Mouse (Mus musculus) limb, embryonic 14.5 days (tissue): Measurements from ENCODE around the gene Muc13. TPM values are rescaled to one million over a fixed set of nuclear protein-coding genes. Genes with fewer than 3 reads are reported as not detected.

Experiments
- ATAC-seq: fragments of 200-750 bp; cut with Nextera tagmentation; 2 replicates; pipeline ENCODE4 v1.8.0; 2017; ENCODE audit warnings: low read depth, moderate number of reproducible peaks, moderate TSS enrichment; ENCODE audit not compliant: low FRiP score
- DNase-seq: peaks from one replicate; pipeline ENCODE4 v3.0.0-alpha.2; 2015; ENCODE audit warnings: low spot score
- H3K27ac ChIP-seq: fragments of 300-500 bp; sonication (generic); replicated peaks from 2 replicates; pipeline ENCODE4 v1.5.1; 2014; ENCODE audit warnings: low read depth, mild to moderate bottlenecking, low read length, moderate library complexity, mixed read lengths
- H3K27me3 ChIP-seq: fragments of 300-500 bp; sonication (generic); 2 replicates; pipeline ENCODE4 v1.6.1; 2014; ENCODE audit warnings: low read length, mixed read lengths; ENCODE audit not compliant: control insufficient read depth, insufficient read depth
- H3K36me3 ChIP-seq: fragments of 300-500 bp; sonication (generic); 2 replicates; pipeline ENCODE4 v1.6.1; 2014; ENCODE audit warnings: mild to moderate bottlenecking, low read length, moderate library complexity, mixed read lengths; ENCODE audit not compliant: control insufficient read depth, insufficient read depth
- H3K4me1 ChIP-seq: fragments of 300-500 bp; sonication (generic); 2 replicates; pipeline ENCODE4 v1.6.1; 2014; ENCODE audit warnings: antibody characterized with exemption, low read length, mixed read lengths; ENCODE audit not compliant: control insufficient read depth, insufficient read depth
- H3K4me2 ChIP-seq: fragments of 300-500 bp; sonication (generic); replicated peaks from 2 replicates; pipeline ENCODE4 v1.6.1; 2014; ENCODE audit warnings: low read depth, mild to moderate bottlenecking, low read length, moderate library complexity; ENCODE audit not compliant: severe bottlenecking
- H3K4me3 ChIP-seq: fragments of 300-500 bp; sonication (generic); replicated peaks from 2 replicates; pipeline ENCODE4 v1.5.1; 2014; ENCODE audit warnings: low read length
- H3K9ac ChIP-seq: fragments of 300-500 bp; sonication (generic); 2 replicates; pipeline ENCODE4 v1.6.1; 2014; ENCODE audit warnings: mild to moderate bottlenecking, low read depth, low read length, moderate library complexity; ENCODE audit not compliant: severe bottlenecking
- H3K9me3 ChIP-seq: fragments of 300-500 bp; sonication (generic); 2 replicates; pipeline ENCODE4 v1.6.1; 2016; ENCODE audit warnings: low read length; ENCODE audit not compliant: control insufficient read depth
- POLR2A ChIP-seq: fragments of 200-500 bp; IDR thresholded peaks from 2 replicates; pipeline ENCODE4 v1.8.0; 2012; ENCODE audit warnings: inconsistent platforms, mild to moderate bottlenecking, moderate library complexity, borderline replicate concordance; ENCODE audit not compliant: insufficient read depth, insufficient read length; ENCODE audit errors: extremely low read depth
- WGBS: fragments of 180-500 bp; shearing (Covaris S2); extraction: QIAGEN DNeasy Blood & Tissue Kit; methylation state at CpG from one replicate; pipeline ENCODE4 v1.1.7; 2014; 5-methylcytosine and 5-hydroxymethylcytosine counted together
- polyA plus RNA-seq, 2 experiments: library from polyadenylated mRNA; depleted of rRNA in 1 of 2; stranded (reverse) in 1 of 2; unstranded in 1 of 2; fragments of >200 nt; fragmentation: Nextera tagmentation in 1 of 2; extraction: Ambion mirVana in 1 of 2; gene quantifications; 2 replicates each; pipeline versions ENCODE4 v1.2.1 to v1.2.3; 2012 to 2014

Muc13 gene
- polyA plus RNA-seq, 2 experiments = 0.12 to 0.25 TPM

- peak; percentile 65 for DNase-seq
- Histone ChIP-seq H3K9ac (peak overlapping the region; percentile 45), H3K4me1 (peaks cover 45% of the 10 kb centered on the region), H3K27me3 (no peaks in the 10 kb centered on the region), H3K4me3 (peak overlapping the region; percentile 31), H3K27ac (peak overlapping the region; percentile 63), H3K4me2 (peak overlapping the region; percentile 50), H3K9me3 (no peaks in the 10 kb centered on the region), H3K36me3 (no peaks in the 10 kb centered on the region)
- TF ChIP-seq POLR2A = no peak
- ATAC-seq = peak; percentile 48
- 3% methylated on average over 21 of the region's 21 CpGs for WGBS
These were observed 39.0 kb downstream of the Muc13 start for GRCm38 (mm10) chr16:33832728-33833428.

- WGBS = 7% methylated on average over 5 of the region's 5 CpGs
- H3K4me2 ChIP-seq = peak overlapping the region; percentile 50
- H3K36me3 ChIP-seq = no peaks in the 10 kb centered on the region
- H3K4me3 ChIP-seq = peak overlapping the region; percentile 31
- H3K9me3 ChIP-seq = no peaks in the 10 kb centered on the region
- no peak for TF ChIP-seq POLR2A
- H3K27ac ChIP-seq = peak overlapping the region; percentile 63
- peak overlapping the region; percentile 45; the same call in 1 of the 2 replicates for H3K9ac ChIP-seq
- peaks cover 45% of the 10 kb centered on the region for H3K4me1 ChIP-seq
- H3K27me3 ChIP-seq = no peaks in the 10 kb centered on the region
- DNase-seq (no peak), ATAC-seq (no peak)
These were observed 39.6 kb downstream of the Muc13 start for GRCm38 (mm10) chr16:33833429-33833753.

DNA sequence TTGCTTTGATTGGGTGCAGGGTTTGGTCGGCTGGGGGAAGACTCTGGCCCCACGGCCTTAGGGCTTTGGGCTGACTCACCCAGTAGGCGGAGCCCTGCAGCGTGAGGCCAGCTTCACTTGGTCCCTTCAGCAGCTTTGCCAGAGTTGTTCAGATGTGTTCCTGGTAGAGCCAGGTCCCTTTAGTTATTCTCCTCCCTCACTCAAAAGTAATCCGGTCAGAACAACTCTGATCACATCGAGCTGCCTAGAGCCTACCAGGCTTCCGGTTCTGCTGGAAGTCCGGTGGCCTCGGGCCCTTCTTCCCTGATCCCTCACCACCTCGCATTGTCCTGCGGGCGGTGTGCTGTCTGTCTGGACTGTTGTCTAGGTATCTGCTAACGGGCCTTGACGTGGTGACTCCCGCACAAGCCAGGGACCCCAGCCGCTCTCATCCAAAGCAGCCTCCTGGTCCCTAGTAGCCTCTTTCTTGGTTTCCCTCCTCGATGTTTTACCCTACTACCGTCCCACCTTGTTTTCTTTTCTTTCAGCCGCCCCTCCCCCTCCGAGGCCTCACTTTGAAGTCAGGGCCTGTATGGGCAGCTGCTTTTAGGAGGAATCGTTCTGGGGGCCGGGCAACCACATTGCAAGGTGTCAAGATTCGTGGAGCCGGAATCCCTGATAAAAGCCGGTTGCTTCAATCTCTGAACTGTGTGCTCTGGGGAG, 40.1 kb downstream of the Muc13 start:
- peaks cover 44% of the 10 kb centered on the region for H3K4me1 ChIP-seq
- 3% methylated on average over 25 of the region's 25 CpGs for WGBS
- 0 out of 2 replicates have a peak, but pooled peaks have one; percentile 20 for ATAC-seq

DNA sequence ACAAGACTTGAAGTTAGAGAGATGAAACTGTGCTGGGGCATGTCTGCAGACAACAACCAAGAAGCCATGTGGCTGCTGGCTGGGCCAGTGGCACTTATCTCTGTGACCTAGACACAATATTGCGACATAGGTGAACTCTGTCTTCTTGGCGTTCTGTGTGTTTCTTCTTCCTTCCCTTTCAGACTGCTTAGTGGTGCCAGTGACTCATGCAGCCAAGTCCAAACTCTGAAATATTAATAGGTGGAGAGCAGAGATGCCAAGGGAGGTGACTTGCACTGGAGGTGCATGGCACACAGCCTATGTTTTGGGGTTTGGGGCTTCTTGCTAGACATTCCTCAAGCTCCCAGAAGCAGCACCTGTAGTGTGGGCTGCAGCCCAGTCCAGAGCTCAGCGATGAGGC, 42.8 kb downstream of the Muc13 start:
- no peak overlapping the region for H3K9ac ChIP-seq
- TF ChIP-seq POLR2A = no peak
- no peak overlapping the region for H3K27ac ChIP-seq
- no peak overlapping the region for H3K4me2 ChIP-seq
- no peaks in the 10 kb centered on the region for H3K36me3 ChIP-seq
- H3K27me3 ChIP-seq = no peaks in the 10 kb centered on the region
- no peak overlapping the region for H3K4me3 ChIP-seq
- 77% methylated on average over 3 of the region's 3 CpGs for WGBS
- peaks cover 49% of the 10 kb centered on the region for H3K4me1 ChIP-seq
- H3K9me3 ChIP-seq = no peaks in the 10 kb centered on the region
- DNase-seq = no peak
- no peak for ATAC-seq

More for the DNA sequence above, 40.1 kb downstream of the Muc13 start:
- H3K27ac ChIP-seq = peak overlapping the region; percentile 63
- no peaks in the 10 kb centered on the region for H3K9me3 ChIP-seq
- DNase-seq = peak; percentile 57
- peak overlapping the region; percentile 31 for H3K4me3 ChIP-seq
- peak overlapping the region; percentile 50 for H3K4me2 ChIP-seq
- H3K36me3 ChIP-seq = no peaks in the 10 kb centered on the region
- H3K27me3 ChIP-seq = no peaks in the 10 kb centered on the region
- H3K9ac ChIP-seq = peak overlapping the region; percentile 45
- TF ChIP-seq POLR2A = no peak

- H3K27ac ChIP-seq = peak overlapping the region; percentile 49
- H3K36me3 ChIP-seq = no peaks in the 10 kb centered on the region
- H3K9me3 ChIP-seq = no peaks in the 10 kb centered on the region
- no peak for TF ChIP-seq POLR2A
- H3K4me2 ChIP-seq = no peak overlapping the region
- H3K27me3 ChIP-seq = no peaks in the 10 kb centered on the region
- no peak overlapping the region for H3K4me3 ChIP-seq
- WGBS = 61% methylated on average over 3 of the region's 3 CpGs
- no peak for ATAC-seq
- no peak for DNase-seq
- H3K4me1 ChIP-seq = peaks cover 46% of the 10 kb centered on the region
- no peak overlapping the region for H3K9ac ChIP-seq
These were observed 43.4 kb downstream of the Muc13 start for GRCm38 (mm10) chr16:33837191-33837590.
